Mouse (Mus musculus) brown adipose tissue, adult 24 weeks (tissue): ENCODE measurements around the gene Kctd3. TPM values are rescaled to one million over a fixed set of nuclear protein-coding genes. Genes with fewer than 3 reads are reported as not detected.
A peak's percentile ranks its signal among the peaks of the same experiment; 100 is the strongest.

Experiments
- H3K27ac ChIP-seq: fragments of 200-500 bp; replicated peaks from 2 replicates; pipeline ENCODE4 v1.5.1; 2012; ENCODE audit warnings: low read depth, mild to moderate bottlenecking, low read length
- H3K4me1 ChIP-seq: fragments of 200-500 bp; 2 replicates; pipeline ENCODE4 v1.6.1; 2012; ENCODE audit warnings: low read length, mixed read lengths; ENCODE audit not compliant: control insufficient read depth, insufficient read depth, insufficient read length
- H3K4me3 ChIP-seq: fragments of 200-500 bp; 2 replicates; pipeline ENCODE4 v1.5.1; 2012; ENCODE audit warnings: low read depth, mild to moderate bottlenecking, low read length, moderate library complexity; ENCODE audit not compliant: insufficient read depth
- polyA plus RNA-seq: library from polyadenylated mRNA; stranded (reverse); fragments of >200 nt; gene quantifications from 2 replicates; pipeline ENCODE4 v1.2.4, GENCODE M21; 2012; ENCODE audit not compliant: missing spikeins, insufficient read depth, insufficient read length

Kctd3 gene
- polyA plus RNA-seq, 1 experiment, result 17.2 TPM

- no peak overlapping the region for H3K27ac ChIP-seq
These were observed 19.2 kb upstream of the Kctd3 start for GRCm38 (mm10) chr1:189026885-189027284.

GRCm38 (mm10) chr1:189023701-189024080 lies 16.1 kb upstream of the Kctd3 start:
- no peak overlapping the region for H3K27ac ChIP-seq
- H3K4me1 ChIP-seq, result no peaks in the 10 kb centered on the region
- no peak overlapping the region for H3K4me3 ChIP-seq

More at GRCm38 (mm10) chr1:189026885-189027284, 19.2 kb upstream of the Kctd3 start:
- Histone ChIP-seq H3K4me1 (no peaks in the 10 kb centered on the region), H3K4me3 (no peak overlapping the region)

DNA sequence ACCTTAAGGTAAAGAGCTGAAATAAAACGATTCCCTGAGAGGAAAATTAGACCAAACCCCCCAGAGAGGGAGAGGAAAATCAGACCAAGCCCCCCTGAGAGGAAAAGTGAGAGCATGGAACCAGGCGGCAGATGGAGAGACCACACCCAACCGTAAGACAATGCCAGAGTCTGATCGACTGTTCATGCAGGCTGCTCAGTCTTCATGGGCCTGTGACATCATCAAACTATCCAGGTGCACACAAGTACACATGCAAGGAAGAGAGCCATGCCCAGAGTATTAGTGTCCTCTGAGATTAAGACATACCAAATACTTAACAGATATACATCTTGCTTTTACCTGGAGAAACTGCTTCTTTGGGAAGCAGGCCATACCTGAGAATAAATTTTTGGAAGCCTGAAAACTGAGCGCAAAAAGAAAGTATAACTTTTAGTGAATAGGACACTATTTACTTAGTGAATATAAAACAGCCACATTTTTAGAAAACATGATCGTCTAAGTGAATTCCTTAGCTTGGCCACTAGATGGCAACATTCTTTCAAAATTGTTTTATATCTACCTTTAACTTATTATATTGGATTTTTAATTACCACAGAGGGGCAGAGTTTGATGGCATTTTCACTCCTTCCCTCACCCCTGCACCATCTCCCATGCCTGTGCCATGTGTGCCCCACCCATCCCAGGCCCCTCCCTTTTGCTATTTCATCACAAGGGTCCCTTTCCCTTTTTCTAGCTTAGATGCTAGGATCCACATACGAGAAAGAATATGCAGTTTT lies 15.5 kb upstream of the Kctd3 start:
- no peaks in the 10 kb centered on the region for H3K4me1 ChIP-seq
- no peak overlapping the region for H3K27ac ChIP-seq
- no peak overlapping the region for H3K4me3 ChIP-seq

DNA sequence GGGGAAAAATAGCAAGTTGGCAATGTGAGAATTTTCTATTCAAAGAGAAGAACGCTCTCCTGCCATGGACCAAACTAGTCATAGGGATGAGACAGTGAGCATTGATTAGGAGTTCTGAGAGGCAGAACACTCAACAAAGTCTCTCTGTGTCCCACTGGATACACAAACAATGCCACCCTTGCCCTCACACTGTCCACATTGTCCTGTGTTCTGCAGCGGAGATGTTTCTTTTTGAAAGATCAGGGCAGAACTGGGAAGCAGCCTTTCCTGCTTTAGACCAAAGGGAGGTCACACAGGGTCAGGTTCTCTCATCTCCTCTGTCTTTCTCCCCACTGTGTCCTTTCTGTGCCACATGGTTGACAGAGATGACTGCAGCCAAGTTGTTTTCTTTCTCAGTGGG lies 7.7 kb upstream of the Kctd3 start:
- no peak overlapping the region for H3K27ac ChIP-seq
- no peaks in the 10 kb centered on the region for H3K4me1 ChIP-seq
- H3K4me3 ChIP-seq, result no peak overlapping the region

DNA sequence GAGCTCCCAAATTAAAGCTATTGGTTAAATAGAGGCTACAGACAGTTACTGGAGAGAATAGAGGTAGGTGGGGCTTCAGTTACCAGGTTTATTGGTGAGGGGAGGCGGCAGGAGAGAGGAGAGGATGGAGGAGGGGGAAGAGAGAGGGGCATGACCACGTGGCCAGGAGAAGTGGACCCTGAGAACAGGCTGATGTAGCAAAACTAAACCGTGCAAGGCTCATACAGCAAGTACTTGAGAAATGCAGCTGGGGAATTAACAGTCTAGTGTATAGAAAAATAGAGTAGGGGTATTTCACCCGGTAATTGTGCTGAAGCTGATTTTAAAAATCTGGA lies 5.9 kb upstream of the Kctd3 start:
- Histone ChIP-seq H3K4me3 (no peak overlapping the region), H3K4me1 (no peaks in the 10 kb centered on the region), H3K27ac (no peak overlapping the region)

GRCm38 (mm10) chr1:189012846-189013586 lies 5.4 kb upstream of the Kctd3 start:
- Histone ChIP-seq H3K27ac (no peak overlapping the region), H3K4me3 (no peak overlapping the region), H3K4me1 (no peaks in the 10 kb centered on the region)

- H3K4me1 ChIP-seq, result 0 out of 2 replicates have a peak, but pooled peaks cover 2% of the 10 kb centered on the region
- no peak overlapping the region for H3K27ac ChIP-seq
- no peak overlapping the region for H3K4me3 ChIP-seq
These were observed 3.0 kb upstream of the Kctd3 start for GRCm38 (mm10) chr1:189010671-189011070.

DNA sequence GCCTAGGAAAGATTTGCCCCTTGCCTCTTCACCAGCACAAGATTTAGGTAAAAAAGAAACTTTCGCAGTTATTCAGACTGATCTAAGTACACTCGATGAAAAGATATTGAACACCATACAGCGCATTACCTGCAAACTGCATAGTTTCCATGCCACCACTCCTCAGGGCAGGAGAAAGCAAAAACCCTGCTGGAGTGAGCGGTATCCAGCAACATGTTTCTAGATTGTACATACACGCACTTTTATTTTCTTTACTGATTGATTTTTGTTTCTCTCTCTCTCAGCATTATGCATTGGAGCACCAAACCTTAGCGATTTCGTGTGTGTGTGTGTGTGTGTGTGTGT lies 311 bp upstream of the Kctd3 start:
- Histone ChIP-seq H3K27ac (no peak overlapping the region), H3K4me1 (peaks cover 7% of the 10 kb centered on the region), H3K4me3 (peak overlapping the region; percentile 84)

DNA sequence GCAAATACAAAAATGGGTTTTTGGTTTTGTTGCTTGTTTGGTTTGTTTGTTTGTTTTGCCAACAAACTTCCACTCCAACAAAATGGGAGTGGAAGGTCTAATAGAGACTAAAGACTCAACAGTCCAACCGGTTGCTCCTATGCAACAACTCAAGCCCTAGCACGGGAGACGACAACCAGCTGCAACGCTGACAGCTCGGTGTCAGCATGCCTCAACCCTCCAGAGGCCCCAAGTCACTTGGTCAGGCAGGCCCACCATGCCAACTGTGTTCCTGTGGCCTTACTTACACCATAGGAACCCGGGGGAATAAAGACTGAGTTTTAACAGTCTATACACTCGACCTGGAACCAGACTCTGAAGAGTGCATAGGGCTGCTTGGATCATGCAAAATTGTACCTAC lies 815 bp downstream of the Kctd3 start:
- peaks cover 10% of the 10 kb centered on the region for H3K4me1 ChIP-seq
- H3K4me3 ChIP-seq, result peak overlapping the region; percentile 84
- H3K27ac ChIP-seq, result peak overlapping the region; percentile 83

- H3K4me3 ChIP-seq, result peak overlapping the region; percentile 84; the same call in 1 of the 2 replicates
- H3K27ac ChIP-seq, result 0 out of 2 replicates have a peak overlapping the region, but pooled peaks have one; percentile 4
- peaks cover 10% of the 10 kb centered on the region for H3K4me1 ChIP-seq
These were observed 1.4 kb downstream of the Kctd3 start for GRCm38 (mm10) chr1:189006267-189006666.

DNA sequence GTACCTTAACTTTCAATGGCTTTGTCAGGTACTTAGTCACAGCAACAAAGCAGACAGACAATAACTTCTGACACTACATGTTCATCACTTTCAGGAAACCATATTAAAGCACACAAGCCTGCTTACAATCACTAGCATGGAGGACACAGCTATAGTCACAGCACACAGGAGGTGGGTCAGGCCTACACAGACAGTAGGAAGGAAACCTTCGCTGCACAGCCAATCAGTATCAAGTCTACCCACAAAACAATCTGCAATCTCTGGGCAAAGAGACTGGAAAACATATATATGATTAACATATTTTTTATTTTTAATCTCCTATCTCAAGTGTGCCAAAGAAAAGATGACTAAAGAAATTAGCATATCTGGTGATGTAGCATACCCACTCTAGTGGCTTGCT lies 2.9 kb downstream of the Kctd3 start:
- Histone ChIP-seq H3K4me3 (no peak overlapping the region), H3K4me1 (peaks cover 10% of the 10 kb centered on the region), H3K27ac (no peak overlapping the region)

DNA sequence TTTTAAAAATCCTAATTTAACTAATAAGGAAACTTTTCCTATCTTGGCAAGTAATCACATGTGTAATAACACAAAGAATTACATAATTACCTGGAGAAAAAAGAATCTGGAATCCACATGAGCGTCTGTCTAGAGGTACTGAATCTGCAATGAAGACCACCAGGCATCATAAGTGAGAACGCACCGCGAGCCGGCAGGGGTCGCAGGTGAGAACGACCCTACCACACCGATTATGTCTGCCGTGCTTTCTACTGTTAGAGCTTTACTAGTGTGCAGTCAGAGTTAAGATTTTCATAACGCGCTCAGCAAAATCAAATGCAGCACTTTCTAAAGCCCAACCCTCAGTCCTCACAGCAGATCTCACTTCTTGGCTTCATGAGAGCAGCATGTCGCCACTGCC lies 5.8 kb downstream of the Kctd3 start:
- H3K4me3 ChIP-seq, result no peak overlapping the region
- peaks cover 10% of the 10 kb centered on the region for H3K4me1 ChIP-seq
- no peak overlapping the region for H3K27ac ChIP-seq

DNA sequence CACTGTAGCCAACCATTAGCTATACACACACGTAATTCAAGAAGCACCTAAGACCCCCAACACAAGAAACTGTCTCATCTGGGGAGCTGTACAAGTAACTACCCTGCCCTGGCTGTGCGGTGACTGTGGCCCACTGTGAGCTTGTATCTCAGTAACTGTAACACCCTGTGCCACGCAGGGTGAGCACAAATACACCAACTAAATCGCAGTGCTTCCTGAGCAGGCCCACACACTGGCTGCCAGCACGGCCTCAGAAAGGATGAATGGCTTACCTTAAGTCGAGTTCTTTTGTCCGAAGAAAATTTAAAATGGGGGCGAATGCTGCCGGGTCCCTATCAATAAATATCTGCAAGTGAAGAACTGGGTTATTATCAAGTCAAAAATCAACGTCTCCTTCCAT lies 7.7 kb downstream of the Kctd3 start:
- no peak overlapping the region for H3K4me3 ChIP-seq
- H3K27ac ChIP-seq, result no peak overlapping the region
- peaks cover 8% of the 10 kb centered on the region for H3K4me1 ChIP-seq

DNA sequence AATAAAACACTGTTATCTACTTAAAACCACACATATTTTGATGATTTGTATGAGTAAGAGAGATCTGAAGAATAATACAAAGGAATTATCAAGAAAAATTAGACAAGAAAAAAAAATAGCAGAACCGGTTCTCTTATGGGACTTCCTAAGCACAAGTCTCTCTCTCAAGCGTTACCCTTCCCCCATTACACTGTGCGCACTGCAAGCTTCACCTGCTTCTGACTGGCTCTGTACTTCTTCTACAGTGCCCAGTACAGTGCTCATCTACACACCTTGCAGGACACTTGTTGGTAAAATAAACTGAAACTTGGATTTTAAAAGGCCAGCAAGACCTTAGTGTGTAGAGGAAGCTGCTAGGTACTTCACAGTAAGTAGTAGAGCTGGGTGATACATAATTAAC lies 9.7 kb downstream of the Kctd3 start:
- Histone ChIP-seq H3K4me3 (no peak overlapping the region), H3K4me1 (peaks cover 3% of the 10 kb centered on the region; the same call in 1 of the 2 replicates), H3K27ac (no peak overlapping the region)

- Histone ChIP-seq H3K4me3 (no peak overlapping the region), H3K4me1 (no peaks in the 10 kb centered on the region), H3K27ac (no peak overlapping the region)
These were observed 14.4 kb downstream of the Kctd3 start for GRCm38 (mm10) chr1:188993218-188993617.

DNA sequence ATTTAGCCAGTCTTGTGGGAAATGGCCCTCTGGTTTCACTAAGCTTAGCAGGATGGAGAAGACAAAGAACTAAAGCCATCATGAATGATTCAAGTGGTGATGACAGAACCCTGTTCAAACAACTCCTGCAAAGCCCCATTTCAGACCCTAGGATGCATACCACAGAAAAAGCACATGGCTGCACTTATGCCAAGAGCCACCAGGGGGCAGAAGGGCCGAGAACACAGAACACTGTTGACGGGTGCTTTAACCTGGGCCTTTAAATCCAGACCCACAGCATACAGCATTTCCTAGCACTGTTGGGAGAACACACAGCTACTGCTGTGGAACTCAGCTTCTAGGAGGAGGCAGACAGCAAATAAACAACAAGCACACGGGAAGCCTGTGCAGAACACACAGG lies 27.6 kb downstream of the Kctd3 start:
- no peak overlapping the region for H3K4me3 ChIP-seq
- no peak overlapping the region for H3K27ac ChIP-seq
- H3K4me1 ChIP-seq, result no peaks in the 10 kb centered on the region
